Mouse (Mus musculus): ENCODE data around the gene Lingo1.
A peak's percentile ranks its signal among the peaks of the same experiment; 100 is the strongest.

Lingo1 gene

GRCm38 (mm10) chr9:56629674-56630397, 166.4 kb downstream of the Lingo1 start:
- no peak for DNase-seq

GRCm38 (mm10) chr9:56627295-56627694, 169.0 kb downstream of the Lingo1 start:
- DNase-seq = peak; percentile 31 to 45

- DNase-seq = no peak
Measured at GRCm38 (mm10) chr9:56624923-56625322, 171.3 kb downstream of the Lingo1 start.

GRCm38 (mm10) chr9:56623361-56623760, 172.9 kb downstream of the Lingo1 start:
- no peak for DNase-seq

GRCm38 (mm10) chr9:56622761-56623160, 173.5 kb downstream of the Lingo1 start:
- DNase-seq = no peak

GRCm38 (mm10) chr9:56620512-56621371, 175.5 kb downstream of the Lingo1 start:
- DNase-seq = no peak

GRCm38 (mm10) chr9:56619715-56620114, 176.6 kb downstream of the Lingo1 start:
- no peak for DNase-seq

- DNase-seq = no peak
Measured at GRCm38 (mm10) chr9:56618660-56619059, 177.6 kb downstream of the Lingo1 start.

GRCm38 (mm10) chr9:56616061-56616460, 180.2 kb downstream of the Lingo1 start:
- no peak for DNase-seq

- DNase-seq = no peak
Measured at GRCm38 (mm10) chr9:56612798-56613183, 183.5 kb downstream of the Lingo1 start.

- DNase-seq = no peak
Measured at GRCm38 (mm10) chr9:56611912-56612797, 184.1 kb downstream of the Lingo1 start.

GRCm38 (mm10) chr9:56610955-56611354, 185.3 kb downstream of the Lingo1 start:
- no peak for DNase-seq

GRCm38 (mm10) chr9:56610466-56610865, 185.8 kb downstream of the Lingo1 start:
- no peak for DNase-seq

GRCm38 (mm10) chr9:56609486-56609885, 186.8 kb downstream of the Lingo1 start:
- no peak for DNase-seq

- no peak for DNase-seq
Measured at GRCm38 (mm10) chr9:56608691-56609351, 187.4 kb downstream of the Lingo1 start.

GRCm38 (mm10) chr9:56606082-56606740, 190.1 kb downstream of the Lingo1 start:
- DNase-seq = no peak

- no peak for DNase-seq
Measured at GRCm38 (mm10) chr9:56605443-56605806, 190.8 kb downstream of the Lingo1 start.

GRCm38 (mm10) chr9:56604797-56605442, 191.3 kb downstream of the Lingo1 start:
- no peak for DNase-seq

GRCm38 (mm10) chr9:56600655-56601054, 195.6 kb downstream of the Lingo1 start:
- no peak for DNase-seq

GRCm38 (mm10) chr9:56592639-56593038, 203.6 kb downstream of the Lingo1 start:
- DNase-seq = no peak

- DNase-seq = no peak
Measured at GRCm38 (mm10) chr9:56591248-56591888, 204.9 kb downstream of the Lingo1 start.
